Mouse (Mus musculus): ENCODE results near the gene Cenpp.

DNA sequence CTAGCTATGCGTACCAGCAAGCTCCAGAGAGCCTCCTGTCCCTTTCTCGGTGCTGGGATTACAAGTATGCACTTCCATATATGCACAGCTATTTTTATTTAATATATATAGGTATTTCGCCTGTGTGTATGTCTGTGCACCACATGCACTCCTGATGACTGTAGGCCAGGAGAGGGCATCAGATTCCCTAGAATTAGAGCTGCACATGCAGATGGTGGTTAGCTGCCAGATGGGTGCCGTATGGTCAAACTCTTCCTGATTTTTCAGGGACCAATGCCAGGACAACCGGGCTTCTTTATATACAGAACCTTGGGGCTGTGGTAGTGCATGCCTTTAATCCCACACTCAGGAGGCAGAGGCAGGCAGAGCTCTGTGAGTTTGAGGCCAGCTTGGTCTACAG is 183.6 kb downstream of the Cenpp start:
- TF ChIP-seq MAX (IDR thresholded peaks at IDR 0.05): no peak
- TF ChIP-seq CTCF (IDR thresholded peaks at IDR 0.05; ENCODE audit: control insufficient read depth, insufficient read depth, insufficient read length): no peak
- no peak for TF ChIP-seq USF1 (IDR thresholded peaks at IDR 0.05; ENCODE audit: low read depth)
- no peak for TF ChIP-seq MYOG (IDR thresholded peaks at IDR 0.05; ENCODE audit: control insufficient read depth, extremely low read depth, insufficient read length)
- no peak for TF ChIP-seq MYOD1 (IDR thresholded peaks at IDR 0.05; ENCODE audit: control insufficient read depth, insufficient read length, low read depth)

Data from C2C12 (cell line).